Mouse (Mus musculus) cortical plate, adult 2 months (tissue): Measurements from ENCODE around the gene Uba52.

Experiments used
- CTCF ChIP-seq: fragments of 200-500 bp; IDR thresholded peaks from 2 replicates; pipeline ENCODE4 v1.5.1; 2011; ENCODE audit warnings: mild to moderate bottlenecking, control low read depth, low read length; ENCODE audit not compliant: insufficient read depth; ENCODE audit errors: extremely low read depth
- POLR2A ChIP-seq: fragments of 200-500 bp; IDR thresholded peaks from 2 replicates; pipeline ENCODE4 v1.6.1; 2011; ENCODE audit warnings: mild to moderate bottlenecking, low read length, control low read depth; ENCODE audit not compliant: insufficient read depth; ENCODE audit errors: extremely low read depth

- no peak for TF ChIP-seq CTCF
- TF ChIP-seq POLR2A: no peak
Observed at GRCm38 (mm10) chr8:70546412-70546811, 35.8 kb upstream of the Uba52 start.
